Mouse (Mus musculus) heart, postnatal 0 days (tissue): ENCODE results near the gene Pparg. TPM values are rescaled to one million over a fixed set of nuclear protein-coding genes. Genes with fewer than 3 reads are reported as not detected.

ENCODE experiments used
- ATAC-seq: fragments of 200-750 bp; cut with Nextera tagmentation; 2 replicates; pipeline ENCODE4 v1.8.0; 2017; ENCODE audit warnings: low read depth, moderate number of reproducible peaks, moderate library complexity; ENCODE audit not compliant: insufficient read depth
- DNase-seq: peaks from one replicate; pipeline ENCODE4 v3.0.0-alpha.2; 2016; ENCODE audit warnings: low spot score
- H3K27ac ChIP-seq: fragments of 300-500 bp; sonication (generic); 2 replicates; pipeline ENCODE4 v1.5.1; 2014; ENCODE audit warnings: low read depth, mild to moderate bottlenecking
- H3K27me3 ChIP-seq: fragments of 300-500 bp; sonication (generic); 2 replicates; pipeline ENCODE4 v1.6.1; 2014; ENCODE audit warnings: low read length, mixed read lengths; ENCODE audit not compliant: control insufficient read depth, insufficient read depth
- H3K36me3 ChIP-seq: fragments of 300-500 bp; sonication (generic); replicated peaks from 2 replicates; pipeline ENCODE4 v1.6.1; 2014; ENCODE audit warnings: low read length, mixed read lengths; ENCODE audit not compliant: control insufficient read depth, insufficient read depth
- H3K4me1 ChIP-seq: fragments of 300-500 bp; sonication (generic); 2 replicates; pipeline ENCODE4 v1.6.1; 2014; ENCODE audit warnings: antibody characterized with exemption; ENCODE audit not compliant: control insufficient read depth, insufficient read depth
- H3K4me2 ChIP-seq: fragments of 300-500 bp; sonication (generic); 2 replicates; pipeline ENCODE4 v1.6.1; 2014; ENCODE audit warnings: low read depth, mild to moderate bottlenecking, low read length, moderate library complexity
- H3K4me3 ChIP-seq: fragments of 300-500 bp; sonication (generic); 2 replicates; pipeline ENCODE4 v1.5.1; 2014; ENCODE audit warnings: low read depth, low read length
- H3K9ac ChIP-seq: fragments of 300-500 bp; sonication (generic); replicated peaks from 2 replicates; pipeline ENCODE4 v1.6.1; 2014; ENCODE audit warnings: low read depth, low read length, mixed read lengths
- H3K9me3 ChIP-seq: fragments of 300-500 bp; sonication (generic); replicated peaks from 2 replicates; pipeline ENCODE4 v1.6.1; 2016; ENCODE audit warnings: low read length; ENCODE audit not compliant: control insufficient read depth
- CTCF ChIP-seq: IDR thresholded peaks from 2 replicates; pipeline ENCODE4 v1.5.1; 2016; ENCODE audit warnings: antibody characterized with exemption, control low read depth, low read depth
- EP300 ChIP-seq: IDR thresholded peaks from 2 replicates; pipeline ENCODE4 v1.6.1; 2016; ENCODE audit warnings: antibody characterized with exemption, low read depth
- WGBS: fragments of 180-500 bp; shearing (Covaris S2); extraction: QIAGEN DNeasy Blood & Tissue Kit; methylation state at CpG from one replicate; pipeline ENCODE4 v1.1.7; 2014; 5-methylcytosine and 5-hydroxymethylcytosine counted together
- polyA plus RNA-seq: library from polyadenylated mRNA; unstranded; fragments of >200 nt; fragmentation: Nextera tagmentation; extraction: Ambion mirVana; gene quantifications from 2 replicates; pipeline ENCODE4 v1.2.1, GENCODE M21; 2015
- total RNA-seq: library from RNA; depleted of rRNA; stranded (reverse); fragments of >200 nt; gene quantifications from 2 replicates; pipeline ENCODE4 v1.2.3, GENCODE M21; 2014; ENCODE audit warnings: low replicate concordance; rRNA removed

Gene Pparg
- total and polyA plus RNA-seq, 2 experiments from 2014 or later, result 5.8 to 8.0 TPM

DNA sequence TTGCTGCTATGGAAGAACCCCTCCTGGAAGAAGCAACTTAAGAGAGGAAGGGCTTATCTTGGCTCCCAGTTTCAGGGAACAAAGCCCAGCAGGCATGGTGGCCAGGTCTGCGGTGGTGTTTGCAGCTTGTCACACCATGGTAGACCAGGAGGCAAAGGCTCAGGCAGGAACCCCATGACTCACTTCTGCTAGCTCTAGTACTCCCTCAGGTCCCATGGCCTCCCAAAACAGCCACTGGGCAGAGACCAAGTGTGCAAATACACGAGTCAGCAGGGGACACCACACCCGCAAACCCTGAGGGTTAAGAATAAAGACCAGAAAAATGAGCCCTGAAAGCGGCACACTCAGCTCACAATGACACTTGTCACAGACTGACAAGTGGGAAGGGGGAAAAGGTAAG is 175.4 kb downstream of the Pparg start:
- Histone ChIP-seq H3K4me1 (0 out of 2 replicates have a peak, but pooled peaks cover 4% of the 10 kb centered on the region), H3K27me3 (no peaks in the 10 kb centered on the region), H3K9me3 (no peaks in the 10 kb centered on the region), H3K27ac (no peak overlapping the region), H3K9ac (no peak overlapping the region), H3K36me3 (no peaks in the 10 kb centered on the region), H3K4me2 (no peak overlapping the region), H3K4me3 (no peak overlapping the region)
- WGBS, result 87% methylated on average over 4 of the region's 4 CpGs
- no peak for ATAC-seq
- no peak for DNase-seq
- TF ChIP-seq EP300, result no peak
- TF ChIP-seq CTCF, result no peak

DNA sequence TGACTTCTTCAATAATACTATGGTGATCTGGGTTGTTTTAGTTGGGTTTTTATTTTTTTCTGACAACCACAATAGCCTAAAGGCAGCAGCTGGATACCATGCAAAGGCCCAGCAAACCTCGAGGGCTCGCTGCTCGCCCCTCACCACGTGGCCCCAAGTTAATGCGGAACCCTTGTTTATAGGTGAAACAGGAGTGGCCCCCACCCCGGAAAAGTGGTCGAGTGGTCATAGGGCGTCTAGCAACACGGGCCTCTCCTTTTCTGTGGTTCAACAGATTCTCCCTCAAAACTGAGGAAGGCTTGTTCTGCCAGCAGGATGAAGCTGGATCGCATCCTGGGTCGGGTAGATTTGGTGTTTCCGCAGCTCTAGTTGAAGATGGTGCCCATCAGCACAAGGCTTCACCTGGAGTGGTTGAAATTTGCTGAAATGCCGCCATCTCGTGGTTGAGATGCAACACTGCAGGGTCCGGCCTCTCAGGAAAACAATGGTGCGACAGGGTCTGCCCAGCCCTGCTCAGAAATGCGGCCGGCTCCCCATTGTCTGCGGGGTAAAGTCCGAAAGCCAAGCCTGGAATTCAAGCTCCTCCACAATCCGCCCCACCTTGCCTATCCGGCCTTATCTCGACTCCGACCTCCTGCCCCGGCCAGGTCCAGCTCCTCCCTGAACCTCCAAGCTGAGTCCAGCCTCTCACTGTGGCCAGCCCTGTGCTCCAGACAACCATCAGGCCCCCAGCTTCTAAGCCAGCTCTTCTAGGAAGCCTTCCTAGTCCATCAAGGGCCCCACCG is 178.1 kb downstream of the Pparg start:
- H3K27ac ChIP-seq, result peak overlapping the region; percentile 39; the same call in 1 of the 2 replicates
- H3K9ac ChIP-seq, result no peak overlapping the region
- H3K4me3 ChIP-seq, result peak overlapping the region; percentile 22; the same call in 1 of the 2 replicates
- TF ChIP-seq EP300 (no peak), CTCF (peak; percentile 94)
- no peaks in the 10 kb centered on the region for H3K9me3 ChIP-seq
- H3K36me3 ChIP-seq, result no peaks in the 10 kb centered on the region
- peaks cover 8% of the 10 kb centered on the region; the same call in 1 of the 2 replicates for H3K4me1 ChIP-seq
- WGBS, result 17% methylated on average over 26 of the region's 26 CpGs
- peak overlapping the region; percentile 64 for H3K4me2 ChIP-seq
- DNase-seq (peak; percentile 72), ATAC-seq (peak; percentile 73)
- no peaks in the 10 kb centered on the region for H3K27me3 ChIP-seq

Other genes with a start within 250 kb of the Pparg start
- gene Syn2, start 226.0 kb upstream of the Pparg start, total RNA-seq, result 1.9 and 3.2 TPM in 2 replicates
- gene Syn2, start 226.0 kb upstream of the Pparg start, polyA plus RNA-seq, result 1.1 and 1.2 TPM in 2 replicates
- gene Gm17482, start 133.6 kb upstream of the Pparg start, total RNA-seq, result not detected in 2 replicates
- gene Gm17482, start 133.6 kb upstream of the Pparg start, polyA plus RNA-seq, result not detected in 2 replicates
- gene Timp4, start 108.7 kb upstream of the Pparg start, total RNA-seq, result 4.6 and 8.8 TPM in 2 replicates
- gene Timp4, start 108.7 kb upstream of the Pparg start, polyA plus RNA-seq, result 9.7 TPM in 2 replicates
- 6.0 and 11.5 TPM in 2 replicates for gene Tsen2, start 183.7 kb downstream of the Pparg start, total RNA-seq
- gene Tsen2, start 183.7 kb downstream of the Pparg start, polyA plus RNA-seq, result 12.6 and 14.1 TPM in 2 replicates
- gene Mkrn2os, start 231.6 kb downstream of the Pparg start, total RNA-seq, result not detected in 2 replicates
- 0.37 and 0.44 TPM in 2 replicates for gene Mkrn2os, start 231.6 kb downstream of the Pparg start, polyA plus RNA-seq
- gene Mkrn2, start 241.0 kb downstream of the Pparg start, total RNA-seq, result 17.9 and 71.3 TPM in 2 replicates
- 29.6 and 31.3 TPM in 2 replicates for gene Mkrn2, start 241.0 kb downstream of the Pparg start, polyA plus RNA-seq